Mouse (Mus musculus) right cerebral cortex, postnatal 14 days (tissue): Measurements from ENCODE around the gene Tmem184a.

Experiments used
- DNase-seq: peaks from one replicate; pipeline ENCODE4 v3.0.0; 2022

The Tmem184a gene

GRCm38 (mm10) chr5:139792159-139792775, 27.4 kb downstream of the Tmem184a start:
- DNase-seq = no peak

DNA sequence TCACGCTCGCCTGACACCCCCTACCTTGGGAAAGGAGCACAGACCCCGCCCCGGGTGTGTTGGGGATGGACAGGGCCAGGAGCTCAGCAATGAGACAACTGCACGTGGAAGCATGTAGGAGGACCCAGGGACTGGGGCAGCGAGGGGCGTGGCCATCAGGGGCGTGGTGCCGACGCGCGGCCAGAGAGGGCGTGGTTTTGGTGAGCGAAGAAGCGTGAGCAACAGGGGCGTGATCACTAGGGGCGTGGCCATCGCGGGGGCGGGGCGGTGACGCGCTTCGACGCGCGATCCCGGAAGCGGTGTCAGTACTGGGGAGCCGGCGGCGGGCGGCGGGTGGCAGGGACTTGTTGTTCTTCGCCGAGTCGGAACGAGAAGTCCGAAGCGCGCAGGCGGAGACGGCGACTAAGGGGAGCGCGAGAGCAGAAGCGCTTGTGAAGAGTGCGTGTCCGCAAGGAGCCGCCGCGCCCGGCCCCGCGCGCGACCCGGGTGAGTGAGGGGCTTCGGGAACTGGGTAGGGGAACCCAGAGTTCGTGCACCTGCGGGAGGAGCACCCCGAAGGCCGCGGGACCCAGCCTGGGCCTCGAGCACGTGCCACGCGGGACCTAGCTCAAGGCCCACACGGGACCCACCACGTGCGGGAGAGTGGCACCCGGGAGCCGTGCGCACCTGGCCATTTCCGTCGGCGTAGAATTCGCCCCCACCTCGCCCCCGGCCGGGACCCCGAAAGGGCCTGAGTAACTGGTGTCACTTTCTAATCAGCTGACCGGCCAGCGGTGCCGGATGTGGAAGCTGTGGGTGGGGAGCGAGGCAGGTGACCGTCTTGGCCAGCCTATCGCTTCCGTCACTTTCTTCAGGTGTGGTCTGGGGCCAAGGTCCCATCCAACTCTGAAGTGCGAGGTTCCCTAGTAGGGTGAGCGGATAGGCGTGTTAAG, 28.2 kb downstream of the Tmem184a start, which contains the start of gene Mafk:
Gene Mafk, plus strand, starts transcription at position 287 of the 932 bp plus-strand sequence.
- DNase-seq = peak; percentile 94

GRCm38 (mm10) chr5:139789466-139789865, 30.3 kb downstream of the Tmem184a start:
- DNase-seq = no peak

- DNase-seq = no peak
Measured at GRCm38 (mm10) chr5:139781406-139781805, 38.3 kb downstream of the Tmem184a start.

DNA sequence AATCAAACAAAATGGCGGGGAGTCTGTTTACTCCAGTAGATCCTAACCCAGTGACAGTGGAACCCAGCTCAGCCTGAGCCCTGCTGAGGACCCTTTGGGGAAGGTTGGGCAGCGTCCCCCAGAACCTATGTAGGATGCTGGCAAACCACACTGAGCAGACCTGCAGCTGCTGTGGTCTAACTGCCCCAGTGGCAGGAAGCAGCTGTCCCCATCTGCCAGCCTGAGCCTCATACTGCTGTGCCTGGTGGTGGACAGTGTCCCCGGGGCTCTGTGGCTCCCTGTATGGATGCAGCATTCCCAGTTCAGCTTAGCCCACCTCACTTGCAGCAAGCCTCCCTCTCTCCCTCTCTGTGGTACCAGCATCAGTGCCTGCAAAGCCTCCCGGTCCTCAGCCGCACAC, 42.8 kb downstream of the Tmem184a start:
- no peak for DNase-seq

- DNase-seq = peak; percentile 98
Measured at GRCm38 (mm10) chr5:139775216-139775926, 44.3 kb downstream of the Tmem184a start, which contains the start of gene Ints1. TSS of gene Ints1 (minus strand) at chr5:139775674.

DNA sequence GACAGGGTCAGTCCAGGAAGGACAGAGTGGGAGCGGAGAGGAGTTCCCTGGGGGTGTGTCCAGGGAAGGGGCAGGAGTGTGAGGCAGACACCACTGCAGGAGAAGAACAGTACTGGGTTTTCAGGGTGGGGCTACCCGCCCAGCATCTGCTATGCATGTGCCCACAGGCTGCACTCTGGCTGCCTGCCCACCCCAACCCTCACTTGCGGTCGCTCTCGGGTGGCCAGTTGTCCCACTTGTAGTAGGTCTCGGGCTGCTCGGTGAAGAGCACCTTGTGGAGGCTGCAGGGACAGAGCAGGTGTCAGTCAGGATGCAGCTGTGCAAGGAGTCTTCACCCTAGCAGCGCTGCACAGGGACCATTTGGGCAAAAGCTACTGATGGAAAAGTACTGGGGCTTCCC, 51.5 kb downstream of the Tmem184a start:
- no peak for DNase-seq

DNA sequence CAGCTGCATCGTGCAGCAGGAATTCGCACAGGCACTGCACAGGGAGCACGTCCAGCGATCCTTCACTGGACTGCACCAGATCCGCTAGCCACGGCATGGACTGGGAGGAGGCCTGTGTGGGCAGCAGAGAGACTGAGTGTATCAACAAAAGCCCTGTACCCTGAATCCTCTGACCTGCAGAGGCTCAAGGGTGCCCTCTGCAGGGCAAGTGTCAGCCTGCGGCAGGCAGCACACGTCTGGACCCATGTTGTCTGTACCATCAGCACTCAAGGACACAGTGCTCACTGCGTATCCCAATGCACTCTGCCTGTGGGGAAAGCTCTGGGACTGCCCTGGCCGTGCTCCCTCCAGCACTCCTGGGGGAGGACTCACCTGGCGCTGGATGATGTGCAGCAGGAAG, 55.4 kb downstream of the Tmem184a start:
- DNase-seq = no peak

GRCm38 (mm10) chr5:139758096-139758495, 61.6 kb downstream of the Tmem184a start:
- DNase-seq = no peak

GRCm38 (mm10) chr5:139756586-139756985, 63.1 kb downstream of the Tmem184a start:
- DNase-seq = no peak

DNA sequence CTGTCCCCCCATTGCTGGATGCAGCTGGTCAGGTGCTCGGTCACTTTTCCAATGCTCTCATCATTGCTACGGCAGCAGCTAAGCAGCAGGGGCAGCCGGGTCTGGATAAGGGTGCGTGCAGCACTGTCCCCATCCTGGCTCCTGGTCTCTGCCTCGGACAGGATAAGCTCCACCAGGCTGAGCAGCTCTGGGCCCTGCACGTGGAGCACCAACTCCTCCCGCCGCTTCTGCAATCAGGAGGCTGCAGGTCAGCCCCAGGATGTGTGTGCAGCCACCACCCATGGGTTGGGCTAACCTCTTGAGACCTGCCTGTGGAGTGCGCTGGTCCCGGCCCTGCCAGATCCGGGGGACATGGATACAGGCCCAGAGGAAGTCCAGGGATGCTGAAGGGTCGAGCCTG, 63.6 kb downstream of the Tmem184a start:
- no peak for DNase-seq

DNA sequence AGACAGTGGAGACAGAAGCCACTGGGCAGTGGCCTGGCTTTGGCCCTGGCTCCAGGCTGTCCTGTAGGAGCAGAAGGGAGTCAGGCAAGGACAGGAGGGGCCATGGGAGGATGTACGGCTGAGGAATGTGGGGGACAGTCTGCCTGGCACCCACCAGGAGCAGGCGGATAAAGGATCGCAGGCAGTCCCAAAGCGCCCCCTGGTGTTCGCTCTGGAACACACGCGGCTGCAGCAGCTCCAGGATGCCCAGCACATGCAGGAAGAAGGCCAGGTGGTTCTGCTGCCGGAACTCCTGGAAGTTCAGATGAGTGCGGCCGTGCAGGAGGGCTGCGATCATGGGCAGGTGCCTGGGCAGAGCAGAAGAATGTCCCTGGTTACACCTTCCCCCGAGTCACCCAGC, 65.0 kb downstream of the Tmem184a start:
- DNase-seq = peak; percentile 79
